Mouse (Mus musculus): Measurements from ENCODE around the gene Tanc2. TPM values are rescaled to one million over a fixed set of nuclear protein-coding genes. Genes with fewer than 3 reads are reported as not detected.

Tanc2 gene
- polyA plus RNA-seq, 1 experiment from 2014 or later = 7.1 TPM

- 28% methylated on average over 4 of the region's 4 CpGs for WGBS
- no peak for ATAC-seq (ENCODE audit: low FRiP score, low TSS enrichment)
These were observed 322.0 kb downstream of the Tanc2 start for GRCm38 (mm10) chr11:105911592-105912375.

GRCm38 (mm10) chr11:105913580-105913979 is 323.8 kb downstream of the Tanc2 start:
- peaks cover 8% of the 10 kb centered on the region; the same call in 1 of the 2 replicates for H3K36me3 ChIP-seq (ENCODE audit: insufficient read depth, low read length)
- no peaks in the 10 kb centered on the region for H3K9me3 ChIP-seq (ENCODE audit: low read length)
- 41% methylated on average over 5 of the region's 5 CpGs for WGBS
- no peak overlapping the region for H3K9ac ChIP-seq (replicated peaks; ENCODE audit: low read length)
- no peaks in the 10 kb centered on the region for H3K27me3 ChIP-seq (ENCODE audit: insufficient read depth, low read length)
- no peak for ATAC-seq (ENCODE audit: low FRiP score, low TSS enrichment)
- no peaks in the 10 kb centered on the region for H3K4me1 ChIP-seq (ENCODE audit: insufficient read depth, low read length)
- H3K4me3 ChIP-seq (ENCODE audit: low read length) = no peak overlapping the region
- no peak overlapping the region for H3K27ac ChIP-seq (ENCODE audit: low read length)
- no peak overlapping the region for H3K4me2 ChIP-seq (replicated peaks; ENCODE audit: low read depth, low read length)

More at GRCm38 (mm10) chr11:105911592-105912375, 322.0 kb downstream of the Tanc2 start:
- Histone ChIP-seq H3K36me3 (ENCODE audit: insufficient read depth, low read length) (peaks cover 8% of the 10 kb centered on the region; the same call in 1 of the 2 replicates), H3K4me3 (ENCODE audit: low read length) (no peak overlapping the region), H3K4me2 (replicated peaks; ENCODE audit: low read depth, low read length) (no peak overlapping the region), H3K9ac (replicated peaks; ENCODE audit: low read length) (no peak overlapping the region), H3K27me3 (ENCODE audit: insufficient read depth, low read length) (no peaks in the 10 kb centered on the region), H3K27ac (ENCODE audit: low read length) (no peak overlapping the region), H3K4me1 (ENCODE audit: insufficient read depth, low read length) (no peaks in the 10 kb centered on the region), H3K9me3 (ENCODE audit: low read length) (no peaks in the 10 kb centered on the region)

- no peaks in the 10 kb centered on the region for H3K27me3 ChIP-seq (ENCODE audit: insufficient read depth, low read length)
- H3K9me3 ChIP-seq (ENCODE audit: low read length) = no peaks in the 10 kb centered on the region
- H3K36me3 ChIP-seq (ENCODE audit: insufficient read depth, low read length) = peaks cover 26% of the 10 kb centered on the region
- no peak overlapping the region for H3K4me2 ChIP-seq (replicated peaks; ENCODE audit: low read depth, low read length)
- no peak overlapping the region for H3K4me3 ChIP-seq (ENCODE audit: low read length)
- no peaks in the 10 kb centered on the region for H3K4me1 ChIP-seq (ENCODE audit: insufficient read depth, low read length)
- WGBS = 76% methylated on average over 3 of the region's 3 CpGs
- H3K9ac ChIP-seq (replicated peaks; ENCODE audit: low read length) = no peak overlapping the region
- H3K27ac ChIP-seq (ENCODE audit: low read length) = no peak overlapping the region
- ATAC-seq (ENCODE audit: low FRiP score, low TSS enrichment) = no peak
These were observed 330.5 kb downstream of the Tanc2 start for GRCm38 (mm10) chr11:105920098-105920785.

DNA sequence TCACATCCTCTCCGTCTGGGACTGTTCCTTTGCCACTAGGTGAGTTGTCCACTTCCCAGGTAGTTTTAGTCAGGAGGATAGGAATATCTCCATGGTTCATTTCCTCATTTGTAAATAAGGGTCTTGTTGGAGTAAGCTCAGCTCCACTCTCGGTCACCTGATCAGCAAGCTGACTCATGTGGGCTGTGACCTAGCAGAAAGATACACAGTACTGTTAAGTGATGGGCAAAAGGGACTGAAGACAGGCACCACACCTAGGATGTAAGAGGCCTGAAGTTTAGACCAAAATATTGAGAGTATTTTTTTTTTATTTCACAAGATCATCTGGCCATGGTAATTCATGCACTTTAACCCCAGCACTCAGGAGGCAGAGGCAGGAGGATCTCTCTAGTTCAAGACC is 331.1 kb downstream of the Tanc2 start:
- no peaks in the 10 kb centered on the region for H3K9me3 ChIP-seq (ENCODE audit: low read length)
- H3K4me2 ChIP-seq (replicated peaks; ENCODE audit: low read depth, low read length) = no peak overlapping the region
- no peak overlapping the region for H3K4me3 ChIP-seq (ENCODE audit: low read length)
- H3K36me3 ChIP-seq (ENCODE audit: insufficient read depth, low read length) = peaks cover 26% of the 10 kb centered on the region
- no peak overlapping the region for H3K27ac ChIP-seq (ENCODE audit: low read length)
- H3K27me3 ChIP-seq (ENCODE audit: insufficient read depth, low read length) = no peaks in the 10 kb centered on the region
- H3K4me1 ChIP-seq (ENCODE audit: insufficient read depth, low read length) = no peaks in the 10 kb centered on the region
- WGBS = 89% methylated on average over 2 of the region's 2 CpGs
- no peak overlapping the region for H3K9ac ChIP-seq (replicated peaks; ENCODE audit: low read length)
- ATAC-seq (ENCODE audit: low FRiP score, low TSS enrichment) = no peak

- ATAC-seq (ENCODE audit: low FRiP score, low TSS enrichment) = no peak
- Histone ChIP-seq H3K4me3 (ENCODE audit: low read length) (no peak overlapping the region), H3K36me3 (ENCODE audit: insufficient read depth, low read length) (peaks cover 26% of the 10 kb centered on the region), H3K27ac (ENCODE audit: low read length) (no peak overlapping the region), H3K4me2 (replicated peaks; ENCODE audit: low read depth, low read length) (no peak overlapping the region), H3K9me3 (ENCODE audit: low read length) (no peaks in the 10 kb centered on the region), H3K4me1 (ENCODE audit: insufficient read depth, low read length) (no peaks in the 10 kb centered on the region), H3K9ac (replicated peaks; ENCODE audit: low read length) (no peak overlapping the region), H3K27me3 (ENCODE audit: insufficient read depth, low read length) (no peaks in the 10 kb centered on the region)
- 96% methylated on average over 5 of the region's 5 CpGs for WGBS
These were observed 331.5 kb downstream of the Tanc2 start for GRCm38 (mm10) chr11:105921275-105921674.

- Histone ChIP-seq H3K36me3 (ENCODE audit: insufficient read depth, low read length) (peaks cover 26% of the 10 kb centered on the region), H3K27me3 (ENCODE audit: insufficient read depth, low read length) (no peaks in the 10 kb centered on the region), H3K9ac (replicated peaks; ENCODE audit: low read length) (no peak overlapping the region), H3K27ac (ENCODE audit: low read length) (no peak overlapping the region), H3K4me1 (ENCODE audit: insufficient read depth, low read length) (no peaks in the 10 kb centered on the region), H3K9me3 (ENCODE audit: low read length) (no peaks in the 10 kb centered on the region), H3K4me3 (ENCODE audit: low read length) (no peak overlapping the region), H3K4me2 (replicated peaks; ENCODE audit: low read depth, low read length) (no peak overlapping the region)
- ATAC-seq (ENCODE audit: low FRiP score, low TSS enrichment) = no peak
- 88% methylated on average over 20 of the region's 20 CpGs for WGBS
These were observed 333.2 kb downstream of the Tanc2 start for GRCm38 (mm10) chr11:105922769-105923663.

DNA sequence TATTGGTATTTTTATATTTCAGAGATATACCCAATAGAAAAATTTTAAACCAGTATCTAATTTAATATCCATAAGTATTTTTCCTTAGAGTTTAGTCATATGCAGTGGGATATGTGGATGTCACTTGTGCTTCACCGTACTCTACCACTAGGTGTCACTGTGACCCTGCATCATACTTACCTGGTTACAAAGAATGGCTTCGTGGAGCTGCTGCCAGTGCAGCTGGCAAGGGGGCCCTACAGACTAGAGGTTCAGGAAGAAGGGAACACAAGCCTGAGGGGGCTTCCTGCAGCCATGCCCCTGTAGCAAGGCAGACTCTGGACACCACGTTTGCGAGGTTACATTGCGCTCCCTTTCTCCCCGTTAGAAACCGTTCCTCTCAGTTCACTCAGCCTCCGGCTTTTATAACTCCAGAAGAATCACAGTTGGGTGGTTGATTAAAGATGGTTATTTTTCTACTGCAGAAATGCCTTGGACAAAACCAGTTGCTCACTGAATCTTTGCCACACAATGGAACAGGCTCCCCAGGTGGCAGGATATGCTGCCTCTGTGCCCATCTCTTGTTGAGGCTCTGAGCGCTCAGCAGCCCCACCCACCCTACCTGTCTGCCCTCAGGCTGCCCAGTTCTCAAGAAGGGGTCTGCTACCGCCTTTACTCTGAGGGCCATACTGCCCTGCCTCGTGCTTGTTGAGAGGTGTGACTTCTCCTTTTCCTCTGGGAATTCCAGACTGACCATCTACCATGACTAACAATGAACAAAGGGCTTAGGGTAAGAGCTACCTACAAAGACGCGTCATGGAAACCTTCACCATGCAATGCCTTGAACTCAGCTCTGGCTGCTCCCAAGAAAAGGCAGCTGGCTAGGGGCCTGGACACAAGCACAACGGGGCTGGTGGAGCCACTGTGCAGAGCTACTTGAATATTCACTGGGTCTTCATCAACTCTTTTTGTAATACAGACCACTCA is 337.6 kb downstream of the Tanc2 start:
- Histone ChIP-seq H3K27ac (ENCODE audit: low read length) (no peak overlapping the region), H3K9me3 (ENCODE audit: low read length) (no peaks in the 10 kb centered on the region), H3K36me3 (ENCODE audit: insufficient read depth, low read length) (peaks cover 10% of the 10 kb centered on the region), H3K9ac (replicated peaks; ENCODE audit: low read length) (no peak overlapping the region), H3K4me1 (ENCODE audit: insufficient read depth, low read length) (no peaks in the 10 kb centered on the region), H3K27me3 (ENCODE audit: insufficient read depth, low read length) (no peaks in the 10 kb centered on the region), H3K4me3 (ENCODE audit: low read length) (no peak overlapping the region), H3K4me2 (replicated peaks; ENCODE audit: low read depth, low read length) (no peak overlapping the region)
- 51% methylated on average over 14 of the region's 14 CpGs for WGBS
- peak; percentile 70 for ATAC-seq (ENCODE audit: low FRiP score, low TSS enrichment)

DNA sequence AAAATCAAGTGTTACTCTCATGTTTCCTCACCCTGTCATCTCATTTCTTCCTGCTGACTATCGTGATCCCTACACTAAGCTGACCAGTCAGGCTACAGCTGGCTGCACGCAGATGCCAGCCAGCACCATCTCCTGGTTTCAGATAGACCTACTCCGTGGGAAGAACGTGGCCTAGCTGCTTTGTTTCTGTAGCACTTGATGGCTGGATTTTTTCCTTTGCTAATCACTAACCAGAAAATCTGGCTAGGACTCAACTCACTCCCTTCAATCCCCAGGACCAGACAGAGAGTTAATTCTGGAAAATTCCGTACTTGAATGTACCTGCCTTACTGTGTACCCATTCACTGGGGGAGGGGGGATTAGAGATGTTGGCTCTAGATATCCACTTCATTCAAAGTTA is 338.4 kb downstream of the Tanc2 start:
- Histone ChIP-seq H3K4me1 (ENCODE audit: insufficient read depth, low read length) (no peaks in the 10 kb centered on the region), H3K27ac (ENCODE audit: low read length) (no peak overlapping the region), H3K9me3 (ENCODE audit: low read length) (no peaks in the 10 kb centered on the region), H3K27me3 (ENCODE audit: insufficient read depth, low read length) (no peaks in the 10 kb centered on the region), H3K4me2 (replicated peaks; ENCODE audit: low read depth, low read length) (no peak overlapping the region), H3K4me3 (ENCODE audit: low read length) (no peak overlapping the region), H3K9ac (replicated peaks; ENCODE audit: low read length) (no peak overlapping the region), H3K36me3 (ENCODE audit: insufficient read depth, low read length) (peaks cover 4% of the 10 kb centered on the region; the same call in 1 of the 2 replicates)
- 59% methylated on average over 5 of the region's 5 CpGs for WGBS
- ATAC-seq (ENCODE audit: low FRiP score, low TSS enrichment) = no peak

- no peaks in the 10 kb centered on the region for H3K9me3 ChIP-seq (ENCODE audit: low read length)
- H3K36me3 ChIP-seq (ENCODE audit: insufficient read depth, low read length) = no peaks in the 10 kb centered on the region
- H3K4me3 ChIP-seq (ENCODE audit: low read length) = no peak overlapping the region
- no peaks in the 10 kb centered on the region for H3K4me1 ChIP-seq (ENCODE audit: insufficient read depth, low read length)
- no peak for ATAC-seq (ENCODE audit: low FRiP score, low TSS enrichment)
- H3K27me3 ChIP-seq (ENCODE audit: insufficient read depth, low read length) = no peaks in the 10 kb centered on the region
- no peak overlapping the region for H3K9ac ChIP-seq (replicated peaks; ENCODE audit: low read length)
- no peak overlapping the region for H3K27ac ChIP-seq (ENCODE audit: low read length)
- no peak overlapping the region for H3K4me2 ChIP-seq (replicated peaks; ENCODE audit: low read depth, low read length)
- 70% methylated on average over 3 of the region's 3 CpGs for WGBS
These were observed 341.6 kb downstream of the Tanc2 start for GRCm38 (mm10) chr11:105931380-105931779.
